Mouse (Mus musculus): ENCODE measurements at regions not wholly inside any gene's neighbourhood (a gene's known extent, or its start where the extent isn't known, plus 50 kb on each side); places are given as distances from the start of the nearest gene placed in this dataset.
A peak's percentile ranks its signal among the peaks of the same experiment; 100 is the strongest.

DNA sequence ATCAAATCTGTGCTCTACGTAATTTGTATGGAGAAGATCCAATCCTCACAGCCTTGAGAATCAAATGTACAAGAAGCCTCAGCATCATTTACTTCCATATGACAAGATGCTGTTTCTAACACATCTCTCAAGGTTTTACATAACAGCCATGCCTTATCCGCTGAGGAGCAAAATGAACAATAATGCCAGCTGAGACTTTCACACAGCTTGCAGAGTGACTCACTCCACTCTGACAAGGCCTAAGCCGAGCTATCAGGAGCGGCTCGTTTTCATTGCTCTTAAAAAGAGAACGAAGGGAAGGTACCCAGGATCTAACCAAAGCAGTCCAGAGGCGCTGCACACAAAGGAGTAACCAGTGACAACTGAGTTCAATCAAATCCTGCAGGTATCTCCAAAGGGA, 803.5 kb downstream of the Efna5 start:
- no peak for DNase-seq (ENCODE audit: low read depth)

DNA sequence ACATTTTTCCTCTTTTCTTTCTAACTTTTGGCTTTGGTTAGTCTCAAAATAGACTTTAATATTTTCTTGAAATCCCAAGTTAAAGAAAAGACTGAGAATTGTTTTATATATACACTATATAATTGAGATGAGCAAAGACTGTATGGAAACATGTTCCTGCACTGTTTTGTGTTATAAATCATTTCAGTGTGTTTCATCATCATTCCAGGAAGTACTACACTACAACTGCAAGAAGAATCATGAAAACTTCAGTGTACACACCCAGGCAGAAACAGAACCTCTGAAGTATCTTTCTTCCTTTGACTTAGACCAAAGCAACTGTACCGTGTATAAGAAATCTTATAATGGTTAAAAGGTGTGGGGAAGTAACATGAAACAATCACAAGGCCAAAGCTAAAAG, 816.2 kb downstream of the Efna5 start:
- no peak for DNase-seq (ENCODE audit: low read depth)

DNA sequence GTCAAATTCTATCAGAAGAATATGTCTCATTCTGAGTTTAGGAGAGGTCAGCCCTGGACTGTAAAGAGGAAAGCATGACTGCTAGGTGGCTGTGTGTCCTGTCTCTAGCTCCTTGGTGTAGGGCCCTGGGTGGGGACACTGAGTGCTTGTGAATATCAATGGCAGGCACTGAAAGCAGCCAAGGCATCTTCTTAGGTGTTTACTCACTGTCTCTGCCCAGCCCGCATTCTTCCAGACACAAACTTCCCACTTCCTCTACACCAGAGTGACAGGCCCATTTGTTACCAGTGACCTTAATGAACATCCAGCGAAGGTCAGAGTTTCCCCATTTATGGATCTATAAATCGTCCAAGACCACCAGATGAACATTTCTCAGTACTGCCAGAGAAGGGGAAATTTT, 823.1 kb downstream of the Efna5 start:
- DNase-seq (ENCODE audit: low read depth): no peak

GRCm38 (mm10) chr17:62054801-62055200, 826.3 kb downstream of the Efna5 start:
- DNase-seq (ENCODE audit: low read depth): peak; percentile 41

DNA sequence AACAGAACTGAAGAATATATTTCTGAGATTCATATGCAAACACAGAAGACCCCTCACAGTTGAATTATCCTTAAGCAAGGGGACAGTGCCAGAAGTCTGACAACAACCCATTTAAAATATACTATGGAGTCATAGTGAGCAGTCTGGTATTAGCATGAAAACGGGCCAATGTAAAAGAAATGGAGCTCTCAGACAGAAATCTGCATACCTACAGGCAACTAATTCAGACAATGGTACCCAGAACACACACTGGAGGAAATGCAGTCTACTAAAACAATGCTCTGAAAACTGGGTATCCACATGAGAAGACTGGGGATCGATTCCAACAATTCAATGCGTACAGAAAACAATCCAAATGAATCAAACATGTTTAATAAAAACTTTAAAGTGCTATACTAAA, 832.1 kb downstream of the Efna5 start:
- DNase-seq (ENCODE audit: low read depth): no peak

- no peak for DNase-seq (ENCODE audit: low read depth)
These were observed 850.5 kb downstream of the Efna5 start for GRCm38 (mm10) chr17:62030614-62031013.
